Mouse (Mus musculus) small intestine, adult 2 months (tissue): ENCODE measurements around the gene Pdcd5.

Experiments used
- CTCF ChIP-seq: fragments of 200-500 bp; IDR thresholded peaks from 2 replicates; pipeline ENCODE4 v1.5.1; 2012; ENCODE audit warnings: low read depth, mild to moderate bottlenecking, control low read depth, inconsistent platforms, low read length, moderate library complexity, mixed read lengths; ENCODE audit not compliant: insufficient replicate concordance, insufficient read length; ENCODE audit errors: extremely low read depth
- POLR2A ChIP-seq: fragments of 200-500 bp; IDR thresholded peaks from 2 replicates; pipeline ENCODE4 v1.6.1; 2012; ENCODE audit warnings: low read depth, mild to moderate bottlenecking, control low read depth, inconsistent platforms, low read length, moderate library complexity

DNA sequence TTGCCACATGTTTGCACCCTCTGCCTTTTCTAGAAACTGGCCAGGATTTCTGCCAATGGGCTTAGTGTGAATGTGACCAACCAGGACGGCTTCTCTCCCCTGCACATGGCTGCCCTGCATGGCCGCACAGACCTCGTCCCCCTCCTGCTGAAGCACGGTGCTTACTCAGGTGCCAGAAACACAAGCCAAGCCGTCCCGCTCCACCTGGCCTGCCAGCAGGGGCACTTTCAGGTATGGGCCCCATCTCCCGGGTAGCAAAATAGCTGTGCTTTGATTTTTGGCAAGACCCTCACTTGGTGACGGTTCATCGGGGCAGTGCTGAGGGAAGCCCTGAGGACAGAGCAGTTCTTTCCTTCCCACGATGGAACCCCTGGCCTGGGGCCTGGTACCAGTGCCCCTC, 19.9 kb downstream of the Pdcd5 start:
- no peak for TF ChIP-seq CTCF
- no peak for TF ChIP-seq POLR2A
